Mouse (Mus musculus): ENCODE data around the gene Sh3bp5l. TPM values are rescaled to one million over a fixed set of nuclear protein-coding genes. Genes with fewer than 3 reads are reported as not detected.

The Sh3bp5l gene
- polyA plus RNA-seq, 1 experiment = 3.4 TPM

GRCm38 (mm10) chr11:58331149-58331495, 598 bp downstream of the Sh3bp5l start:
- H3K36me3 ChIP-seq (ENCODE audit: control insufficient read depth) = peaks cover 77% of the 10 kb centered on the region

GRCm38 (mm10) chr11:58331546-58331945, 1.0 kb downstream of the Sh3bp5l start:
- Histone ChIP-seq H3K4me1 (ENCODE audit: control insufficient read depth) (peaks cover 65% of the 10 kb centered on the region), H3K36me3 (ENCODE audit: control insufficient read depth) (peaks cover 77% of the 10 kb centered on the region), H3K4me3 (replicated peaks) (peak overlapping the region; percentile 68), H3K9me3 (ENCODE audit: control insufficient read depth, low read length) (peaks cover 4% of the 10 kb centered on the region; the same call in 1 of the 2 replicates), H3K27me3 (ENCODE audit: control insufficient read depth) (no peaks in the 10 kb centered on the region)
- TF ChIP-seq TAL1 (IDR thresholded peaks at IDR 0.05; ENCODE audit: low read length) (no peak), GATA1 (IDR thresholded peaks at IDR 0.05; ENCODE audit: low read length) (no peak)

More at GRCm38 (mm10) chr11:58331149-58331495, 598 bp downstream of the Sh3bp5l start:
- Histone ChIP-seq H3K4me1 (ENCODE audit: control insufficient read depth) (peaks cover 68% of the 10 kb centered on the region), H3K4me3 (replicated peaks) (peak overlapping the region; percentile 68), H3K27me3 (ENCODE audit: control insufficient read depth) (no peaks in the 10 kb centered on the region), H3K9me3 (ENCODE audit: control insufficient read depth, low read length) (peaks cover 4% of the 10 kb centered on the region; the same call in 1 of the 2 replicates)
- TF ChIP-seq GATA1 (IDR thresholded peaks at IDR 0.05; ENCODE audit: low read length) (no peak), TAL1 (IDR thresholded peaks at IDR 0.05; ENCODE audit: low read length) (no peak)

- no peak for TF ChIP-seq TAL1 (IDR thresholded peaks at IDR 0.05; ENCODE audit: low read length)
- no peak for TF ChIP-seq GATA1 (IDR thresholded peaks at IDR 0.05; ENCODE audit: low read length)
- no peaks in the 10 kb centered on the region for H3K9me3 ChIP-seq (ENCODE audit: control insufficient read depth, low read length)
- peaks cover 41% of the 10 kb centered on the region for H3K4me1 ChIP-seq (ENCODE audit: control insufficient read depth)
- no peak overlapping the region for H3K4me3 ChIP-seq (replicated peaks)
- H3K36me3 ChIP-seq (ENCODE audit: control insufficient read depth) = peaks cover 82% of the 10 kb centered on the region
- H3K27me3 ChIP-seq (ENCODE audit: control insufficient read depth) = no peaks in the 10 kb centered on the region
These were observed 4.2 kb downstream of the Sh3bp5l start for GRCm38 (mm10) chr11:58334746-58335145.

GRCm38 (mm10) chr11:58346745-58347144, 16.2 kb downstream of the Sh3bp5l start:
- no peaks in the 10 kb centered on the region for H3K27me3 ChIP-seq (ENCODE audit: control insufficient read depth)
- no peak overlapping the region for H3K4me3 ChIP-seq (replicated peaks)
- H3K9me3 ChIP-seq (ENCODE audit: control insufficient read depth, low read length) = peaks cover 4% of the 10 kb centered on the region; the same call in 1 of the 2 replicates
- H3K36me3 ChIP-seq (ENCODE audit: control insufficient read depth) = peaks cover 71% of the 10 kb centered on the region
- H3K4me1 ChIP-seq (ENCODE audit: control insufficient read depth) = peaks cover 51% of the 10 kb centered on the region
- no peak for TF ChIP-seq TAL1 (IDR thresholded peaks at IDR 0.05; ENCODE audit: low read length)
- TF ChIP-seq GATA1 (IDR thresholded peaks at IDR 0.05; ENCODE audit: low read length) = no peak

GRCm38 (mm10) chr11:58350628-58351027, 20.1 kb downstream of the Sh3bp5l start:
- TF ChIP-seq TAL1 (IDR thresholded peaks at IDR 0.05; ENCODE audit: low read length) (no peak), GATA1 (IDR thresholded peaks at IDR 0.05; ENCODE audit: low read length) (no peak)
- H3K27me3 ChIP-seq (ENCODE audit: control insufficient read depth) = no peaks in the 10 kb centered on the region

GRCm38 (mm10) chr11:58351179-58351578, 20.7 kb downstream of the Sh3bp5l start:
- H3K4me1 ChIP-seq (ENCODE audit: control insufficient read depth) = peaks cover 88% of the 10 kb centered on the region
- H3K36me3 ChIP-seq (ENCODE audit: control insufficient read depth) = peaks cover 42% of the 10 kb centered on the region
- H3K9me3 ChIP-seq (ENCODE audit: control insufficient read depth, low read length) = peaks cover 6% of the 10 kb centered on the region; the same call in 1 of the 2 replicates
- H3K4me3 ChIP-seq (replicated peaks) = no peak overlapping the region
- TF ChIP-seq GATA1 (IDR thresholded peaks at IDR 0.05; ENCODE audit: low read length) (no peak; the same call in 1 of the 2 replicates), TAL1 (IDR thresholded peaks at IDR 0.05; ENCODE audit: low read length) (peak; percentile 58)
- no peaks in the 10 kb centered on the region for H3K27me3 ChIP-seq (ENCODE audit: control insufficient read depth)

More at GRCm38 (mm10) chr11:58350628-58351027, 20.1 kb downstream of the Sh3bp5l start:
- Histone ChIP-seq H3K4me1 (ENCODE audit: control insufficient read depth) (peaks cover 90% of the 10 kb centered on the region), H3K36me3 (ENCODE audit: control insufficient read depth) (peaks cover 48% of the 10 kb centered on the region), H3K4me3 (replicated peaks) (no peak overlapping the region), H3K9me3 (ENCODE audit: control insufficient read depth, low read length) (peaks cover 6% of the 10 kb centered on the region; the same call in 1 of the 2 replicates)

GRCm38 (mm10) chr11:58352681-58353548, 22.4 kb downstream of the Sh3bp5l start:
- H3K4me1 ChIP-seq (ENCODE audit: control insufficient read depth) = peaks cover 82% of the 10 kb centered on the region
- H3K27me3 ChIP-seq (ENCODE audit: control insufficient read depth) = no peaks in the 10 kb centered on the region
- H3K4me3 ChIP-seq (replicated peaks) = peak overlapping the region; percentile 45
- peaks cover 6% of the 10 kb centered on the region; the same call in 1 of the 2 replicates for H3K9me3 ChIP-seq (ENCODE audit: control insufficient read depth, low read length)
- TF ChIP-seq GATA1 (IDR thresholded peaks at IDR 0.05; ENCODE audit: low read length) (peak; percentile 100), TAL1 (IDR thresholded peaks at IDR 0.05; ENCODE audit: low read length) (peak; percentile 82)
- peaks cover 25% of the 10 kb centered on the region for H3K36me3 ChIP-seq (ENCODE audit: control insufficient read depth)

- Histone ChIP-seq H3K27me3 (ENCODE audit: control insufficient read depth) (no peaks in the 10 kb centered on the region), H3K4me3 (replicated peaks) (peak overlapping the region; percentile 45), H3K9me3 (ENCODE audit: control insufficient read depth, low read length) (peaks cover 6% of the 10 kb centered on the region; the same call in 1 of the 2 replicates), H3K36me3 (ENCODE audit: control insufficient read depth) (peaks cover 18% of the 10 kb centered on the region), H3K4me1 (ENCODE audit: control insufficient read depth) (peaks cover 81% of the 10 kb centered on the region)
- TF ChIP-seq TAL1 (IDR thresholded peaks at IDR 0.05; ENCODE audit: low read length) = no peak
These were observed 23.2 kb downstream of the Sh3bp5l start for GRCm38 (mm10) chr11:58353709-58354108.

- TF ChIP-seq TAL1 (IDR thresholded peaks at IDR 0.05; ENCODE audit: low read length) (no peak), GATA1 (IDR thresholded peaks at IDR 0.05; ENCODE audit: low read length) (no peak; the same call in 1 of the 2 replicates)
- no peak overlapping the region for H3K4me3 ChIP-seq (replicated peaks)
- no peaks in the 10 kb centered on the region for H3K27me3 ChIP-seq (ENCODE audit: control insufficient read depth)
- H3K36me3 ChIP-seq (ENCODE audit: control insufficient read depth) = peaks cover 10% of the 10 kb centered on the region
- H3K9me3 ChIP-seq (ENCODE audit: control insufficient read depth, low read length) = peaks cover 6% of the 10 kb centered on the region; the same call in 1 of the 2 replicates
- H3K4me1 ChIP-seq (ENCODE audit: control insufficient read depth) = peaks cover 74% of the 10 kb centered on the region
These were observed 24.0 kb downstream of the Sh3bp5l start for GRCm38 (mm10) chr11:58354476-58354875.
